Comparison of ENCODE assay signal across 10 mouse cellular contexts in genomic region chr8:26891881-26892280, GRCm38 (mm10).
DNase-seq lines count a peak whose midpoint lies in the region; ATAC-seq and TF ChIP-seq lines count a peak whose summit lies in the region.
"Had no signal": no experiment of that assay in that cellular context is flagged by ENCODE, and none has a peak within 500 bp of the region (broad histone marks: within the 10 kb centered on the region; RNA-seq: fewer than 3 reads in every experiment).

No protein-coding gene starts in this region.

- no peak for TF ChIP-seq CTCF in kidney, adult 2 months (conservative IDR thresholded peaks at IDR 0.05; ENCODE audit: insufficient read depth, insufficient read length, low read depth, low read length)

- 58% methylated on average over 11 of the region's 11 CpGs for WGBS in kidney, adult 2 months
- WGBS in heart, embryonic 10.5 days: 41% methylated on average over 11 of the region's 11 CpGs
- WGBS in lung, embryonic 15.5 days: 33% methylated on average over 11 of the region's 11 CpGs

- no peak overlapping the region for H3K4me2 ChIP-seq in lung, embryonic 15.5 days
- H3K4me2 ChIP-seq: neural tube, embryonic 12.5 days had no signal

- no peaks in the 10 kb centered on the region for H3K4me1 ChIP-seq in kidney, adult 2 months (ENCODE audit: control insufficient read depth, insufficient read depth, low read length)
- peaks cover 64% of the 10 kb centered on the region for H3K4me1 ChIP-seq in heart, embryonic 10.5 days
- H3K4me1 ChIP-seq in lung, embryonic 15.5 days: peaks cover 14% of the 10 kb centered on the region; the same call in 1 of the 2 replicates

- no peaks in the 10 kb centered on the region for H3K27me3 ChIP-seq in kidney, adult 2 months (replicated peaks; ENCODE audit: control insufficient read depth, insufficient read depth, low read length)
- no peaks in the 10 kb centered on the region for H3K27me3 ChIP-seq in heart, embryonic 10.5 days (ENCODE audit: insufficient read depth, poor library complexity, severe bottlenecking)
- peaks cover 4% of the 10 kb centered on the region for H3K27me3 ChIP-seq in lung, embryonic 15.5 days

- no peak for TF ChIP-seq POLR2A in kidney, adult 2 months (IDR thresholded peaks at IDR 0.05; ENCODE audit: low read depth, low read length)

- DNase-seq in kidney, adult 11 months: peak; percentile 10
- no peak for DNase-seq in kidney, adult 2 months
- DNase-seq in cerebellum, adult 11-12 months: peak; percentile 80
- peak; percentile 88 for DNase-seq in heart, embryonic 10.5 days (ENCODE audit: low spot score)
- no peak for DNase-seq in embryo, embryonic 10.5 days (ENCODE audit: low spot score)
- DNase-seq in layer of hippocampus, postnatal 14 days (ENCODE audit: low spot score in 2 of 2): no peak
- DNase-seq in ovary, postnatal 14 days (ENCODE audit: low spot score): no peak

- H3K27ac ChIP-seq in kidney, adult 2 months (ENCODE audit: insufficient read depth, low read depth, low read length): no peak overlapping the region
- H3K27ac ChIP-seq in heart, embryonic 10.5 days: peak overlapping the region; percentile 82
- no peak overlapping the region; the same call in 1 of the 2 replicates for H3K27ac ChIP-seq in lung, embryonic 15.5 days
- H3K27ac ChIP-seq: kidney, postnatal 0 days; neural tube, embryonic 12.5 days had no signal

- no peaks in the 10 kb centered on the region for H3K9me3 ChIP-seq in heart, embryonic 10.5 days
- no peaks in the 10 kb centered on the region for H3K9me3 ChIP-seq in lung, embryonic 15.5 days
- H3K9me3 ChIP-seq: neural tube, embryonic 12.5 days had no signal

- H3K9ac ChIP-seq in lung, embryonic 15.5 days: no peak overlapping the region
- H3K9ac ChIP-seq: neural tube, embryonic 12.5 days had no signal

- peak; percentile 58; the same call in 1 of the 2 replicates for ATAC-seq in lung, embryonic 15.5 days (ENCODE audit: borderline replicate concordance, extremely low read depth, low FRiP score, low TSS enrichment)

- no peaks in the 10 kb centered on the region for H3K36me3 ChIP-seq in kidney, adult 2 months (ENCODE audit: control insufficient read depth, insufficient read depth, low read length)
- no peaks in the 10 kb centered on the region for H3K36me3 ChIP-seq in heart, embryonic 10.5 days
- H3K36me3 ChIP-seq in lung, embryonic 15.5 days: no peaks in the 10 kb centered on the region
- H3K36me3 ChIP-seq: neural tube, embryonic 12.5 days had no signal

- no peak overlapping the region for H3K4me3 ChIP-seq in kidney, adult 2 months (ENCODE audit: insufficient read depth, low read depth, low read length)
- H3K4me3 ChIP-seq in heart, embryonic 10.5 days: no peak overlapping the region
- no peak overlapping the region for H3K4me3 ChIP-seq in lung, embryonic 15.5 days
- H3K4me3 ChIP-seq: neural tube, embryonic 12.5 days had no signal

Comparison
In these comparisons a context has a peak if more than half of its experiments do, and no peak if none do; other contexts are left out.
1. DNase-seq: peak in kidney, adult 11 months (single experiment), cerebellum, adult 11-12 months (single experiment) and heart, embryonic 10.5 days (single experiment); none in kidney, adult 2 months (single experiment), embryo, embryonic 10.5 days (single experiment), layer of hippocampus, postnatal 14 days (0 of 2) and ovary, postnatal 14 days (single experiment).